Mouse (Mus musculus) liver, postnatal 0 days (tissue): Measurements from ENCODE around the gene Kdm2a. TPM values are rescaled to one million over a fixed set of nuclear protein-coding genes. Genes with fewer than 3 reads are reported as not detected.
A peak's percentile ranks its signal among the peaks of the same experiment; 100 is the strongest.

Experiments
- ATAC-seq: fragments of 200-750 bp; cut with Nextera tagmentation; 2 replicates; pipeline ENCODE4 v1.8.0; 2017; ENCODE audit warnings: mild to moderate bottlenecking, moderate library complexity
- DNase-seq: peaks from one replicate; pipeline ENCODE4 v3.0.0-alpha.2; 2016
- H3K27ac ChIP-seq: fragments of 300-500 bp; sonication (generic); 2 replicates; pipeline ENCODE4 v1.5.1; 2014; ENCODE audit warnings: antibody characterized with exemption, moderate library complexity, mild to moderate bottlenecking, low read depth
- H3K27me3 ChIP-seq: fragments of 300-500 bp; sonication (generic); 2 replicates; pipeline ENCODE4 v1.6.1; 2014; ENCODE audit warnings: low read length, control low read depth, mixed read lengths; ENCODE audit not compliant: insufficient read depth
- H3K36me3 ChIP-seq: fragments of 300-500 bp; sonication (generic); replicated peaks from 2 replicates; pipeline ENCODE4 v1.6.1; 2014; ENCODE audit warnings: mild to moderate bottlenecking, control low read depth, low read length, moderate library complexity, mixed read lengths; ENCODE audit not compliant: insufficient read depth
- H3K4me1 ChIP-seq: fragments of 300-500 bp; sonication (generic); 2 replicates; pipeline ENCODE4 v1.6.1; 2014; ENCODE audit warnings: antibody characterized with exemption, mild to moderate bottlenecking, control low read depth; ENCODE audit not compliant: insufficient read depth
- H3K4me2 ChIP-seq: fragments of 300-500 bp; sonication (generic); 2 replicates; pipeline ENCODE4 v1.6.1; 2014; ENCODE audit warnings: low read depth, mild to moderate bottlenecking, low read length, moderate library complexity, mixed read lengths
- H3K4me3 ChIP-seq: fragments of 300-500 bp; sonication (generic); 2 replicates; pipeline ENCODE4 v1.5.1; 2014; ENCODE audit warnings: low read depth, low read length
- H3K9ac ChIP-seq: fragments of 300-500 bp; sonication (generic); replicated peaks from 2 replicates; pipeline ENCODE4 v1.6.1; 2014; ENCODE audit warnings: mild to moderate bottlenecking, moderate library complexity
- H3K9me3 ChIP-seq: fragments of 300-500 bp; sonication (generic); 2 replicates; pipeline ENCODE4 v1.6.1; 2016; ENCODE audit warnings: mild to moderate bottlenecking, control low read depth, low read length, mixed read lengths
- CTCF ChIP-seq: sonication (generic); IDR thresholded peaks from 2 replicates; pipeline ENCODE4 v1.5.1; 2016; ENCODE audit warnings: antibody characterized with exemption, low read depth
- EP300 ChIP-seq: IDR thresholded peaks from 2 replicates; pipeline ENCODE4 v1.6.1; 2016; ENCODE audit warnings: antibody characterized with exemption, low read depth, mild to moderate bottlenecking
- WGBS: fragments of 180-500 bp; shearing (Covaris S2); extraction: QIAGEN DNeasy Blood & Tissue Kit; methylation state at CpG from one replicate; pipeline ENCODE4 v1.1.7; 2014; ENCODE audit not compliant: insufficient replicate concordance; 5-methylcytosine and 5-hydroxymethylcytosine counted together
- polyA plus RNA-seq: library from polyadenylated mRNA; unstranded; fragments of >200 nt; fragmentation: Nextera tagmentation; extraction: Ambion mirVana; gene quantifications from 2 replicates; pipeline ENCODE4 v1.2.1, GENCODE M21; 2015

Kdm2a gene
- polyA plus RNA-seq, 1 experiment from 2014 or later = 7.8 TPM

DNA sequence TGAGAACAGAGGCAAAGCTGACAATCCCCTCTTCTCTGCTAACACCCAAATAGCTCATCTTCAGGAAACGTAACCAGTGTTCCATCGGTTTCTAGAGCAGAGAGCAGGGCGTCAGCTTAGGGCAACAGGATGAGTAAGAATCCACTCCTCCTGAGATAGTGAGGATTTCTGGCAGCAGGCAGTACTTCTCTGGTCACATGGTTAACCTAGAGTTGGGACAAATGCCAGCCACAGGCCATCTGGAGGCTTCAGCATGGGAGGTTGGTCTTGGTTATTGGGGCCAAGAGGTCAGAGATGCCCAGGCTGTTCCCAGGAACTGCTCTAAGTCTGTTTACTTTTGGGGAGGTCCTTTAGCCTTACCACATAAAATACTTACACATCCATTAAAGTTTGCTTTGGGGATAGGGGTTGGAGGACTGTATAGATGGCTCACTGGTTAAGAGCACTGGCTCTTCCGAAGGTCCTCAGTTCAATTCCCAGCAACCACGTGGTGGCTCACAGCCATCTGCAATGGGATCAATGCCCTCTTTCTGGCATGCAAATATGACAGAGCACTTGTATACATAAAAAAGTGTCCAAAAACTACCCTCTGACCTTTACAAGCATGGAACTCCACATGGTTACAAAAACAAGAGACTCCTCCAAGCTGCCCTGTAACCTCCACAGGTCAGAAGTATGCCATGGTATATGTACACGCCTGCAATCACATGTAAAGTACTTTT, 82.7 kb downstream of the Kdm2a start:
- 60% methylated on average over 6 of the region's 6 CpGs for WGBS
- peak; percentile 76 for ATAC-seq
- Histone ChIP-seq H3K4me1 (no peaks in the 10 kb centered on the region), H3K27ac (peak overlapping the region; percentile 60), H3K9me3 (no peaks in the 10 kb centered on the region), H3K4me3 (no peak overlapping the region), H3K4me2 (no peak overlapping the region), H3K9ac (no peak overlapping the region), H3K36me3 (peaks cover 39% of the 10 kb centered on the region), H3K27me3 (no peaks in the 10 kb centered on the region)
- DNase-seq = no peak
- TF ChIP-seq CTCF (no peak), EP300 (no peak)

- Histone ChIP-seq H3K27me3 (no peaks in the 10 kb centered on the region), H3K4me3 (no peak overlapping the region), H3K9ac (no peak overlapping the region), H3K27ac (no peak overlapping the region), H3K9me3 (no peaks in the 10 kb centered on the region), H3K36me3 (no peaks in the 10 kb centered on the region), H3K4me1 (peaks cover 7% of the 10 kb centered on the region), H3K4me2 (no peak overlapping the region)
- peak; percentile 67 for DNase-seq
- TF ChIP-seq EP300 (no peak), CTCF (peak; percentile 90)
- no peak for ATAC-seq
Measured at GRCm38 (mm10) chr19:4309776-4310185, 88.3 kb downstream of the Kdm2a start.

DNA sequence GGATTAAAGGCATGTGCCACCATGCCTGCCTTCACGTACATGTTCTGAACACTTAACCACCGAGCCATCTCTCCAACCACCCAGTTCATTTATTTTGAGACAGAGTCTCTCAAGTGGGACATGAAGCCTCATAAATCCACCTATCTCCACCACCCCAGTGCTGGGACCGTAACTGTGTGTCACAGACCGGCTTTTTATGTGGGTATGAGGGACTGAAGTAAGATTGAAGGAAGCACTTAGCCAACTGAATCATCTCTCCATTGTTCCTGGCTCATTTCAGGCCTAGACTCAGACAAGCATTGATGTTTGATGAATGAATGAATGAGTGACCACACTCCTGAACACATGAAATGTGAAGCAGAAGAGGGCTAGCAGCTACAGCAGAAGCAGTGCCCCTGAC, 88.8 kb downstream of the Kdm2a start:
- TF ChIP-seq CTCF (no peak), EP300 (no peak)
- WGBS = 89% methylated on average over 4 of the region's 4 CpGs
- no peak overlapping the region for H3K4me3 ChIP-seq
- DNase-seq (no peak), ATAC-seq (no peak)
- H3K4me1 ChIP-seq = peaks cover 12% of the 10 kb centered on the region
- no peak overlapping the region for H3K4me2 ChIP-seq
- H3K9me3 ChIP-seq = no peaks in the 10 kb centered on the region
- no peaks in the 10 kb centered on the region for H3K36me3 ChIP-seq
- H3K9ac ChIP-seq = no peak overlapping the region
- H3K27ac ChIP-seq = no peak overlapping the region
- H3K27me3 ChIP-seq = no peaks in the 10 kb centered on the region

DNA sequence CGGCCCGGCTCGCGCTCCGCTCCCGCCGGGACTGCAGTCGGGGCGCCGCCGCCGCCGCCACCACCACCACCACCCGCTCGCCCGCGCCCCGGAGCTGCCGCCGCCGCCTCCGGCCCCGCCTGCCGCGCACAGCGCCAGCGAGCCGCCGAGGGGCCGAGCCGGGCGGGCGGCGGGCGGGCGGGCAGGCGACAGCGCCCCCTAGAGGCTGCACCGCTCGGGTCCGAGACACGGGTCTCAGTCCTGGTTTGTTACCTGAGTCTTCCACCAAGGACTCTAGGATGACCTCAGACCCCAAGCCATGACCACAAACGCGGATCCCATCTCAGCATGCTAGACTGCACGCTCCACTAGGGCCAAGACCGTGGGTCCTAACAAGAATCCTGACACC, 91.9 kb downstream of the Kdm2a start, which contains the start of gene Grk2:
Gene Grk2, minus strand, starts transcription at position 33 of the 388 bp plus-strand sequence.
- peak within 1 kb of the TSS; percentile 99 for H3K9ac ChIP-seq
- no peaks in the 10 kb centered on the region for H3K9me3 ChIP-seq
- ATAC-seq (peak; percentile 83), DNase-seq (peak; percentile 91)
- no peaks in the 10 kb centered on the region for H3K27me3 ChIP-seq
- peaks cover 34% of the 10 kb centered on the region for H3K4me1 ChIP-seq
- 0% methylated on average over 13 of the region's 46 CpGs for WGBS
- H3K4me3 ChIP-seq = peak within 1 kb of the TSS; percentile 92
- peak within 1 kb of the TSS; percentile 87 for H3K4me2 ChIP-seq
- no peaks in the 10 kb centered on the region; the same call in 1 of the 2 replicates for H3K36me3 ChIP-seq
- H3K27ac ChIP-seq = peak within 1 kb of the TSS; percentile 88
- TF ChIP-seq CTCF = peak; percentile 81
- TF ChIP-seq EP300 = no peak

- Histone ChIP-seq H3K27me3 (no peaks in the 10 kb centered on the region), H3K9me3 (no peaks in the 10 kb centered on the region), H3K36me3 (no peaks in the 10 kb centered on the region; the same call in 1 of the 2 replicates), H3K4me1 (peaks cover 39% of the 10 kb centered on the region), H3K4me3 (peak overlapping the region; percentile 92), H3K9ac (peak overlapping the region; percentile 99), H3K27ac (peak overlapping the region; percentile 88), H3K4me2 (peak overlapping the region; percentile 87)
- 8% methylated on average over 57 of the region's 68 CpGs for WGBS
- DNase-seq (peak; percentile 68), ATAC-seq (peak; percentile 77)
- TF ChIP-seq EP300 (no peak), CTCF (no peak)
Measured at GRCm38 (mm10) chr19:4305491-4306189, 92.4 kb downstream of the Kdm2a start.

- no peak for ATAC-seq
- peak overlapping the region; percentile 87 for H3K4me2 ChIP-seq
Measured at GRCm38 (mm10) chr19:4304871-4305321, 93.2 kb downstream of the Kdm2a start.

More at GRCm38 (mm10) chr19:4304871-4305321, 93.2 kb downstream of the Kdm2a start:
- Histone ChIP-seq H3K4me3 (peak overlapping the region; percentile 92), H3K27ac (peak overlapping the region; percentile 88), H3K9ac (peak overlapping the region; percentile 99), H3K27me3 (no peaks in the 10 kb centered on the region), H3K36me3 (no peaks in the 10 kb centered on the region; the same call in 1 of the 2 replicates), H3K9me3 (no peaks in the 10 kb centered on the region), H3K4me1 (peaks cover 41% of the 10 kb centered on the region)
- 16% methylated on average over 4 of the region's 4 CpGs for WGBS
- no peak for DNase-seq
- TF ChIP-seq CTCF (no peak), EP300 (no peak)
